Mouse (Mus musculus) intestine, embryonic 16.5 days (tissue): ENCODE data around the gene Srsf4. TPM values are rescaled to one million over a fixed set of nuclear protein-coding genes. Genes with fewer than 3 reads are reported as not detected.

ENCODE experiments used
- ATAC-seq: fragments of 200-750 bp; cut with Nextera tagmentation; 2 replicates; pipeline ENCODE4 v1.8.0; 2017; ENCODE audit warnings: moderate TSS enrichment, moderate library complexity
- H3K27ac ChIP-seq: fragments of 300-500 bp; sonication (generic); 2 replicates; pipeline ENCODE4 v1.5.1; 2014; ENCODE audit warnings: mild to moderate bottlenecking, low read length
- H3K27me3 ChIP-seq: fragments of 300-500 bp; sonication (generic); replicated peaks from 2 replicates; pipeline ENCODE4 v1.6.1; 2014; ENCODE audit warnings: low read length, control low read depth, mixed read lengths; ENCODE audit not compliant: control insufficient read depth, insufficient read depth
- H3K36me3 ChIP-seq: fragments of 300-500 bp; sonication (generic); 2 replicates; pipeline ENCODE4 v1.6.1; 2014; ENCODE audit warnings: low read length, control low read depth; ENCODE audit not compliant: control insufficient read depth, insufficient read depth
- H3K4me1 ChIP-seq: fragments of 300-500 bp; sonication (generic); 2 replicates; pipeline ENCODE4 v1.6.1; 2014; ENCODE audit warnings: low read length, control low read depth, mixed read lengths; ENCODE audit not compliant: control insufficient read depth, insufficient read depth
- H3K4me2 ChIP-seq: fragments of 300-500 bp; sonication (generic); 2 replicates; pipeline ENCODE4 v1.6.1; 2014; ENCODE audit warnings: low read depth, low read length, control low read depth
- H3K4me3 ChIP-seq: fragments of 300-500 bp; sonication (generic); 2 replicates; pipeline ENCODE4 v1.5.1; 2014; ENCODE audit warnings: mild to moderate bottlenecking, low read length
- H3K9ac ChIP-seq: fragments of 300-500 bp; sonication (generic); 2 replicates; pipeline ENCODE4 v1.6.1; 2014; ENCODE audit warnings: low read depth, low read length
- H3K9me3 ChIP-seq: fragments of 300-500 bp; sonication (generic); 2 replicates; pipeline ENCODE4 v1.6.1; 2016; ENCODE audit warnings: low read length, control low read depth; ENCODE audit not compliant: control insufficient read depth
- WGBS: fragments of 180-500 bp; shearing (Covaris S2); extraction: QIAGEN DNeasy Blood & Tissue Kit; methylation state at CpG from one replicate; pipeline ENCODE4 v1.1.7; 2014; 5-methylcytosine and 5-hydroxymethylcytosine counted together
- polyA plus RNA-seq: library from polyadenylated mRNA; unstranded; fragments of >200 nt; fragmentation: Nextera tagmentation; extraction: Ambion mirVana; gene quantifications from 2 replicates; pipeline ENCODE4 v1.2.1, GENCODE M21; 2015

Srsf4 gene
- polyA plus RNA-seq, 1 experiment from 2014 or later = 75.2 TPM

- Histone ChIP-seq H3K27ac (no peak overlapping the region), H3K4me2 (no peak overlapping the region), H3K4me1 (peaks cover 20% of the 10 kb centered on the region), H3K27me3 (no peaks in the 10 kb centered on the region), H3K9ac (no peak overlapping the region), H3K4me3 (no peak overlapping the region), H3K36me3 (peaks cover 5% of the 10 kb centered on the region), H3K9me3 (no peaks in the 10 kb centered on the region)
- WGBS = 74% methylated on average over 6 of the region's 6 CpGs
- ATAC-seq = no peak
These were observed 10.2 kb downstream of the Srsf4 start for GRCm38 (mm10) chr4:131883571-131883970.

DNA sequence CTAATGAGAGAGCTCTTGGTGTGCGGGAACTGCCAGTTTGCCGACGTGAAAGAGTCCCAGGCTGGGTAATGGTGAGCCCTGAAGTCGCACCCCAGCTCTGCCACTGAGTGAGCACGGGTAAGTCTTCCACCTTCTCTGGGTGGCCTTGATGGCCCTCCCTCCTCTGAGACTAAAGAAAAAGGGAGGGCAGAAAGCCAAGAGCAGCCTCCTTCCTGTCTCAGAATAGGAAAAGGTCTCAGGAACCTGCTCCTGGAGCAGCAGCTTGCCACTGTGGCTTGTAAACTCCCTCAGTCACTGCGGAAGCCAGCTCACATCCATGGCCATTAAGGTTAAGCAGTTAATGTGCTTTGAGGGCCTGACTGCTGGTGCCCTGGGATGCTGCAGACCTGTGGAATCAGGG lies 12.0 kb downstream of the Srsf4 start:
- H3K9me3 ChIP-seq = no peaks in the 10 kb centered on the region
- H3K27me3 ChIP-seq = no peaks in the 10 kb centered on the region
- H3K4me3 ChIP-seq = no peak overlapping the region
- H3K4me2 ChIP-seq = no peak overlapping the region
- no peak overlapping the region for H3K27ac ChIP-seq
- ATAC-seq = no peak
- WGBS = 80% methylated on average over 6 of the region's 6 CpGs
- peaks cover 5% of the 10 kb centered on the region for H3K36me3 ChIP-seq
- no peak overlapping the region for H3K9ac ChIP-seq
- peaks cover 17% of the 10 kb centered on the region for H3K4me1 ChIP-seq

- Histone ChIP-seq H3K27me3 (no peaks in the 10 kb centered on the region), H3K36me3 (peaks cover 13% of the 10 kb centered on the region)
- 76% methylated on average over 1 of the region's 1 CpGs for WGBS
These were observed 15.1 kb downstream of the Srsf4 start for GRCm38 (mm10) chr4:131888564-131888963.

GRCm38 (mm10) chr4:131890692-131891091 lies 17.3 kb downstream of the Srsf4 start:
- WGBS = 84% methylated on average over 3 of the region's 3 CpGs
- Histone ChIP-seq H3K9ac (no peak overlapping the region), H3K4me3 (no peak overlapping the region), H3K27me3 (no peaks in the 10 kb centered on the region), H3K4me1 (no peaks in the 10 kb centered on the region), H3K9me3 (no peaks in the 10 kb centered on the region), H3K27ac (no peak overlapping the region), H3K36me3 (peaks cover 17% of the 10 kb centered on the region), H3K4me2 (no peak overlapping the region)
- no peak for ATAC-seq

More at GRCm38 (mm10) chr4:131888564-131888963, 15.1 kb downstream of the Srsf4 start:
- no peaks in the 10 kb centered on the region for H3K9me3 ChIP-seq
- H3K4me2 ChIP-seq = no peak overlapping the region
- peaks cover 1% of the 10 kb centered on the region for H3K4me1 ChIP-seq
- no peak overlapping the region for H3K4me3 ChIP-seq
- no peak overlapping the region for H3K27ac ChIP-seq
- H3K9ac ChIP-seq = no peak overlapping the region
- ATAC-seq = no peak

DNA sequence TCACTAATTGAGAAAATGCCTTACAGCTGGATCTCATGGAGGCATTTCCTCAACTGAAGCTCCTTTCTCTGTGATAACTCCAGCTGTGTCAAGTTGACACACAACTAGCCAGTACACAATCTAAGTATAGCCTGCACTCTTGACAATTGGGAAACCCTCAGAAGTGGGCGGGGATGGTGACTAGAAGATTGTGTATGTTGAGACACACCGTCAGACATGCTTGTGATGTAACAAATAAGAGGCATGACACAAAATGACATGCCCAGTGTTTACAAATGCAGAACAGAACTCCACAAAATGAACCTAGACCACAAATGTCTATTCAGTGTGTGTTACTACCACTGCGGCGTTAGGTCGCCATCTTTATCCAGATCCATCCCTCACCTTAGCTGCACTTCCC lies 23.7 kb downstream of the Srsf4 start:
- no peak overlapping the region for H3K4me3 ChIP-seq
- H3K27ac ChIP-seq = peak overlapping the region; percentile 57
- H3K27me3 ChIP-seq = no peaks in the 10 kb centered on the region
- H3K4me2 ChIP-seq = no peak overlapping the region
- ATAC-seq = no peak
- H3K9me3 ChIP-seq = no peaks in the 10 kb centered on the region
- H3K4me1 ChIP-seq = no peaks in the 10 kb centered on the region
- H3K36me3 ChIP-seq = peaks cover 34% of the 10 kb centered on the region
- 95% methylated on average over 5 of the region's 5 CpGs for WGBS
- no peak overlapping the region for H3K9ac ChIP-seq

GRCm38 (mm10) chr4:131897787-131898186 lies 24.4 kb downstream of the Srsf4 start:
- Histone ChIP-seq H3K27me3 (no peaks in the 10 kb centered on the region), H3K4me2 (no peak overlapping the region), H3K4me1 (no peaks in the 10 kb centered on the region), H3K36me3 (peaks cover 33% of the 10 kb centered on the region), H3K9me3 (no peaks in the 10 kb centered on the region), H3K27ac (no peak overlapping the region), H3K9ac (no peak overlapping the region), H3K4me3 (no peak overlapping the region)
- ATAC-seq = peak; percentile 93
- WGBS = 87% methylated on average over 8 of the region's 8 CpGs

GRCm38 (mm10) chr4:131898503-131899179 lies 25.2 kb downstream of the Srsf4 start:
- peaks cover 30% of the 10 kb centered on the region for H3K36me3 ChIP-seq
- no peak overlapping the region for H3K27ac ChIP-seq

GRCm38 (mm10) chr4:131899180-131899554 lies 25.8 kb downstream of the Srsf4 start:
- H3K36me3 ChIP-seq = peaks cover 26% of the 10 kb centered on the region
- H3K27ac ChIP-seq = no peak overlapping the region
- ATAC-seq = no peak
- no peaks in the 10 kb centered on the region for H3K4me1 ChIP-seq
- no peaks in the 10 kb centered on the region for H3K9me3 ChIP-seq
- 74% methylated on average over 6 of the region's 6 CpGs for WGBS
- no peak overlapping the region for H3K4me2 ChIP-seq
- no peaks in the 10 kb centered on the region for H3K27me3 ChIP-seq
- H3K4me3 ChIP-seq = no peak overlapping the region
- no peak overlapping the region for H3K9ac ChIP-seq

More at GRCm38 (mm10) chr4:131898503-131899179, 25.2 kb downstream of the Srsf4 start:
- no peaks in the 10 kb centered on the region for H3K27me3 ChIP-seq
- H3K9me3 ChIP-seq = no peaks in the 10 kb centered on the region
- ATAC-seq = no peak
- H3K4me2 ChIP-seq = no peak overlapping the region
- H3K4me3 ChIP-seq = no peak overlapping the region
- 92% methylated on average over 12 of the region's 12 CpGs for WGBS
- H3K4me1 ChIP-seq = no peaks in the 10 kb centered on the region
- H3K9ac ChIP-seq = no peak overlapping the region

GRCm38 (mm10) chr4:131901090-131901489 lies 27.7 kb downstream of the Srsf4 start:
- H3K36me3 ChIP-seq = peaks cover 26% of the 10 kb centered on the region

GRCm38 (mm10) chr4:131904478-131904877 lies 31.1 kb downstream of the Srsf4 start:
- peak; percentile 66 for ATAC-seq
- WGBS = 61% methylated on average over 8 of the region's 8 CpGs
- H3K4me3 ChIP-seq = no peak overlapping the region
- H3K36me3 ChIP-seq = peaks cover 25% of the 10 kb centered on the region
- H3K27me3 ChIP-seq = no peaks in the 10 kb centered on the region
- H3K4me1 ChIP-seq = no peaks in the 10 kb centered on the region
- no peaks in the 10 kb centered on the region for H3K9me3 ChIP-seq
- H3K4me2 ChIP-seq = no peak overlapping the region
- no peak overlapping the region for H3K9ac ChIP-seq
- no peak overlapping the region for H3K27ac ChIP-seq

More at GRCm38 (mm10) chr4:131901090-131901489, 27.7 kb downstream of the Srsf4 start:
- Histone ChIP-seq H3K4me3 (no peak overlapping the region), H3K27me3 (no peaks in the 10 kb centered on the region), H3K9ac (no peak overlapping the region), H3K9me3 (no peaks in the 10 kb centered on the region), H3K4me1 (no peaks in the 10 kb centered on the region), H3K4me2 (no peak overlapping the region), H3K27ac (no peak overlapping the region)
- WGBS = 89% methylated on average over 15 of the region's 15 CpGs
- ATAC-seq = no peak
